Mouse (Mus musculus) spleen, adult 10 weeks (tissue): ENCODE results near the gene Gm9964. TPM values are rescaled to one million over a fixed set of nuclear protein-coding genes. Genes with fewer than 3 reads are reported as not detected.

Source experiments
- polyA plus RNA-seq: library from polyadenylated mRNA; stranded (reverse); fragments of 350-450 nt; fragmentation: Illumina TruSeq; extraction: RNeasy Lipid Tissue Mini Kit (QIAGEN cat#74804); gene quantifications from one replicate; pipeline ENCODE4 v1.2.3, GENCODE M21; 2015; ENCODE audit warnings: low replicate concordance; ENCODE audit not compliant: insufficient read depth

The Gm9964 gene
- polyA plus RNA-seq = not detected

GRCm38 (mm10) chr11:79296856-79297491 lies at the start of gene Gm9964:
Gene Gm9964, minus strand, starts transcription at chr11:79296906.

GRCm38 (mm10) chr11:79339234-79339807 lies 42.6 kb upstream of the Gm9964 start, which contains the start of gene Nf1:
Gene Nf1, plus strand, starts transcription at chr11:79339693.

DNA sequence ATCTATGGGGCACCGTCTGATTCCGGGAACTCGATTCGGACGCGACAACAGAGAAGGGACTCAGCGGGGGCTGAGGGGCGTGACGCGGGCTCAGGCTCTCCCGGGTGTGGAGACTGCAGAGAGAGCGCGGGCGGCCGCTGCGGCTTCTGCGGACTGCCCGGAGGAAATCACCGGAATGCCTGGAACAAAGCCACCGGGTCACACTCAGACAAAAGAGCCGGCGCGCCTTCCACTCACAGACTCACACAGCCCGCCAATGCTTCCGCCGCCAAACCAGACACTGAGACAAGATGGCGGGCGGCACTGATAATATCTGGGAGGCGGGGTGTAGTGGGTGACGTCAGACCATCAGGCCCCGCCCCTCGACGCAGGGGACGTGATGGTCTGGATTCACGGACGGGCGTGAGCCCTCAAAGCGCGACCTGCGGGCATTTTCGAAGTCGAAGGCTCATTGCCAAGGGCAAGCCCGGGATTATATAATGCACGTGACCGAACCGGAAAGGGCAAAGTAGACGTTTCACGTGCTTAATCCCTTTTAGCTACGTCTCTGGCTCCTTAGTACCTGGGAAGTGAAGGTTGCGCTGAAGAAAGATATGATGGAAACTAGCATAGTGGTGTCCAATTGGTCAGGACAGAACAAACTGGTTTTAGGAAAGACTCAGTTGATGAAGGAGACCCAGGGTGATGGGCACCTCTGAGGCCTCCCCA lies 42.2 kb downstream of the Gm9964 start, which contains the start of gene Wsb1:
Gene Wsb1 (minus strand): TSS at position 281 of the 708 bp plus-strand sequence.

Other genes starting within 250 kb of the Gm9964 start
- 6.6 TPM for gene Ksr1, start 150.5 kb downstream of the Gm9964 start, polyA plus RNA-seq
- 186 TPM for gene Wsb1, start 42.2 kb downstream of the Gm9964 start, polyA plus RNA-seq
- gene Nf1, start 42.8 kb upstream of the Gm9964 start, polyA plus RNA-seq = 16.7 TPM
- gene Omg, start 207.2 kb upstream of the Gm9964 start, polyA plus RNA-seq = 0.30 TPM
- 359 TPM for gene Evi2b, start 226.9 kb upstream of the Gm9964 start, polyA plus RNA-seq
- 21.0 TPM for gene Evi2, start 233.7 kb upstream of the Gm9964 start, polyA plus RNA-seq
- gene Evi2a, start 233.7 kb upstream of the Gm9964 start, polyA plus RNA-seq = 120 TPM